In genomic region chr4:105814533-105814932, GRCm38 (mm10) we compare ENCODE assay signal across 25 mouse cellular contexts. TPM values are rescaled to one million over a fixed set of nuclear protein-coding genes. Genes with fewer than 3 reads are reported as not detected.
A peak's percentile ranks its signal among the peaks of the same experiment; 100 is the strongest.
DNase-seq lines count a peak whose midpoint lies in the region; ATAC-seq lines count a peak whose summit lies in the region.
"Had no signal": no experiment of that assay in that cellular context is flagged by ENCODE, and none has a peak within 500 bp of the region (broad histone marks: within the 10 kb centered on the region; RNA-seq: fewer than 3 reads in every experiment).

No protein-coding gene starts in this region.

- H3K27me3 ChIP-seq in embryonic facial prominence, embryonic 14.5 days (replicated peaks; ENCODE audit: control insufficient read depth, insufficient read depth, low read length) = no peaks in the 10 kb centered on the region
- H3K27me3 ChIP-seq in embryonic facial prominence, embryonic 10.5 days (replicated peaks; ENCODE audit: low read depth, poor library complexity, severe bottlenecking) = no peaks in the 10 kb centered on the region
- H3K27me3 ChIP-seq in kidney, embryonic 15.5 days = no peaks in the 10 kb centered on the region
- H3K27me3 ChIP-seq: embryonic facial prominence, embryonic 13.5 days; forebrain, embryonic 13.5 days; forebrain, embryonic 15.5 days had no signal

- no peak overlapping the region for H3K4me2 ChIP-seq in embryonic facial prominence, embryonic 14.5 days (ENCODE audit: low read depth, low read length)
- no peak overlapping the region for H3K4me2 ChIP-seq in kidney, embryonic 15.5 days
- H3K4me2 ChIP-seq: embryonic facial prominence, embryonic 13.5 days; forebrain, embryonic 13.5 days; forebrain, embryonic 15.5 days had no signal

- H3K9ac ChIP-seq in embryonic facial prominence, embryonic 14.5 days (ENCODE audit: low read depth, low read length) = no peak overlapping the region
- H3K9ac ChIP-seq in kidney, embryonic 15.5 days = no peak overlapping the region
- H3K9ac ChIP-seq: embryonic facial prominence, embryonic 13.5 days; forebrain, embryonic 13.5 days; forebrain, embryonic 15.5 days; forebrain, postnatal 0 days had no signal

- no peak overlapping the region for H3K4me3 ChIP-seq in embryonic facial prominence, embryonic 14.5 days (ENCODE audit: low read depth, low read length)
- no peak overlapping the region for H3K4me3 ChIP-seq in embryonic facial prominence, embryonic 10.5 days
- H3K4me3 ChIP-seq in kidney, embryonic 15.5 days (replicated peaks) = no peak overlapping the region
- H3K4me3 ChIP-seq: embryonic facial prominence, embryonic 13.5 days; forebrain, embryonic 13.5 days; forebrain, embryonic 15.5 days had no signal

- no peaks in the 10 kb centered on the region for H3K9me3 ChIP-seq in embryonic facial prominence, embryonic 14.5 days (ENCODE audit: control insufficient read depth, low read length)
- H3K9me3 ChIP-seq in embryonic facial prominence, embryonic 10.5 days = no peaks in the 10 kb centered on the region
- H3K9me3 ChIP-seq in kidney, embryonic 15.5 days (replicated peaks) = no peaks in the 10 kb centered on the region
- H3K9me3 ChIP-seq: embryonic facial prominence, embryonic 13.5 days; forebrain, embryonic 13.5 days; forebrain, embryonic 15.5 days had no signal

- no peaks in the 10 kb centered on the region for H3K36me3 ChIP-seq in embryonic facial prominence, embryonic 14.5 days (ENCODE audit: control insufficient read depth, insufficient read depth, low read length)
- no peaks in the 10 kb centered on the region for H3K36me3 ChIP-seq in embryonic facial prominence, embryonic 10.5 days (replicated peaks)
- no peaks in the 10 kb centered on the region for H3K36me3 ChIP-seq in kidney, embryonic 15.5 days
- H3K36me3 ChIP-seq: embryonic facial prominence, embryonic 13.5 days; forebrain, embryonic 15.5 days; G1E had no signal

- peak; percentile 26 for DNase-seq in embryonic facial prominence, embryonic 14.5 days (ENCODE audit: low spot score)
- no peak for DNase-seq in embryonic facial prominence, embryonic 10.5 days (ENCODE audit: low spot score)
- peak; percentile 1 for DNase-seq in kidney, postnatal 10 days
- DNase-seq in 3T3-L1 (ENCODE audit: low read depth, low spot score) (peak; percentile 54), NIH3T3 (ENCODE audit: low read depth) (peak; percentile 73)
- DNase-seq in ovary, adult 18-20 months (ENCODE audit: low spot score) = no peak
- DNase-seq: adrenal gland, adult 2 months; adrenal gland, postnatal 10 days; adrenal gland, postnatal 25 days; cerebellum, adult 11 months; cerebellum, adult 18-20 months; cerebellum, adult 8-10 months; cerebellum, adult 9-11 months; cerebellum, postnatal 14 days; cerebellum, postnatal 36 days; forebrain, postnatal 0 days had no signal

- no peak overlapping the region for H3K27ac ChIP-seq in embryonic facial prominence, embryonic 14.5 days (replicated peaks; ENCODE audit: low read depth, low read length)
- H3K27ac ChIP-seq in embryonic facial prominence, embryonic 10.5 days (replicated peaks) = no peak overlapping the region
- H3K27ac ChIP-seq in kidney, embryonic 15.5 days = no peak overlapping the region
- H3K27ac ChIP-seq: embryonic facial prominence, embryonic 13.5 days; forebrain, embryonic 13.5 days; forebrain, embryonic 15.5 days had no signal

- 52% methylated on average over 1 of the region's 1 CpGs for WGBS in embryonic facial prominence, embryonic 14.5 days
- 83% methylated on average over 1 of the region's 1 CpGs for WGBS in embryonic facial prominence, embryonic 10.5 days
- 71% methylated on average over 1 of the region's 1 CpGs for WGBS in kidney, embryonic 15.5 days

- H3K4me1 ChIP-seq in embryonic facial prominence, embryonic 14.5 days (ENCODE audit: control insufficient read depth, insufficient read depth, low read length) = no peaks in the 10 kb centered on the region
- H3K4me1 ChIP-seq in embryonic facial prominence, embryonic 10.5 days = 0 out of 2 replicates have a peak, but pooled peaks cover under 1% of the 10 kb centered on the region
- H3K4me1 ChIP-seq in kidney, embryonic 15.5 days = no peaks in the 10 kb centered on the region
- H3K4me1 ChIP-seq: embryonic facial prominence, embryonic 13.5 days; forebrain, embryonic 13.5 days; forebrain, embryonic 15.5 days had no signal

- no peak for ATAC-seq in embryonic facial prominence, embryonic 14.5 days (ENCODE audit: low read depth)
- ATAC-seq in kidney, embryonic 15.5 days (replicated peaks; ENCODE audit: low FRiP score) = no peak
- ATAC-seq: CD4-positive, CD25-positive, alpha-beta regulatory T cell, adult 4 months; forebrain, embryonic 13.5 days; forebrain, embryonic 15.5 days; forebrain, postnatal 0 days had no signal

RNA-seq across cellular contexts. Expression of gene Gm12728, which starts 24.9 kb away (rescaled TPM):
- not detected in 2 replicates for polyA plus RNA-seq in embryonic facial prominence, embryonic 14.5 days (2014; fragmentation: Nextera tagmentation; extraction: Ambion mirVana)
- not detected in 2 replicates for polyA plus RNA-seq in embryonic facial prominence, embryonic 10.5 days (2016; fragmentation: Nextera tagmentation; extraction: Ambion mirVana)
- not detected in 2 replicates for polyA plus RNA-seq in kidney, embryonic 15.5 days (2015; fragmentation: Nextera tagmentation; extraction: Ambion mirVana)
- polyA plus RNA-seq: adrenal gland, adult 2 months; brain, embryonic 14.5 days; embryonic facial prominence, embryonic 11.5 days; forebrain, embryonic 11.5 days; forebrain, embryonic 13.5 days; forebrain, embryonic 15.5 days; forebrain, postnatal 0 days; G1E had no signal

Comparison
In these comparisons a context has a peak if more than half of its experiments do, and no peak if none do; other contexts are left out.
1. DNase-seq: peak in embryonic facial prominence, embryonic 14.5 days (single experiment), kidney, postnatal 10 days (single experiment), 3T3-L1 (single experiment) and NIH3T3 (single experiment); none in embryonic facial prominence, embryonic 10.5 days (single experiment) and ovary, adult 18-20 months (single experiment).